Mouse (Mus musculus) layer of hippocampus, postnatal 25 days (tissue): ENCODE results near the gene Nell2. TPM values are rescaled to one million over a fixed set of nuclear protein-coding genes. Genes with fewer than 3 reads are reported as not detected.

ENCODE experiments used
- DNase-seq, 2 experiments: peaks; one replicate each; pipeline ENCODE4 v3.0.0; 2022; ENCODE audit warnings: mixed read lengths in 2 of 2, low spot score in 1 of 2; ENCODE audit errors: extremely low spot score in 1 of 2
- total RNA-seq, 2 experiments: library from RNA; stranded (reverse); gene quantifications; 2 replicates each; pipeline ENCODE4 v1.2.3; 2021

The Nell2 gene
- total RNA-seq, 2 experiments from 2014 or later, result 808 to 815 TPM

DNA sequence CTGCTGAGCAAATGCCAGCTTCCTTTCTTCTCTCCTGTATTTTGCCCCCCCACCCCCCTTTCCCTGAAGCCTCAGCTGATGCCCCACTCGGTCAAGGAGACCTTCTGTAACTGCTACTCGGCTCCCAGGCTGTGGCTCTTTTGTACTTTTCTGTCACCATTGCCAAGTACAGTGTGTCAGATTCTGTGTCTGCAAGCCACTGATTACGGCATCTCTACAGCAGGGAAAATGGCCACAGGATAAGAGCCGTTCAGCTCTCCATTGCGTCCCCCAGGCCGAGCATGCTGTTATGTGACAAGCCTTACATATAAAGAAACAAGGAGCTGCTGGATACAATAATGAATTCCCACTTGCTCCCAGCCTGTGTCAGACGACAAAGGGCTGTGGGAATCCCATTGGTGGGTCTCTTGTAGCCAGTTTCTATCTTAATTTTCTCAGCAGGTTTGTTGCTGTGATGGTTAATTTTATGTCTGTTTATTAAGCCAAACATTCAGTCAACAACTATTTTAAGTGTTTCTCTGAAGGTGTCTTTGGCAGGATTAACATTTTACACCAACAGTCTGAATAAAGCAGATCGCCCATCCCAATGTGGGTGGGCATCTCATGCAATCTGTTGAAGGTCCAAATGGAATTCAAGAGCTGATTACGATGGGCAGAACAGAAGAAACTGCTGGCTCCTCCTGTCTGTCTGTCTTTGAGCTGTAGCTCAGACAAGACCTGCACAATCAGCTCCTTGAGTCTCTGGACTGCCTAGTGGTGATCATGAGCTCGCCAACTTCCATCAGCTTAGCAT, 391.1 kb downstream of the Nell2 start:
- DNase-seq, result no peak

- no peak for DNase-seq
These were observed 392.3 kb downstream of the Nell2 start for GRCm38 (mm10) chr15:95135926-95136609.

DNA sequence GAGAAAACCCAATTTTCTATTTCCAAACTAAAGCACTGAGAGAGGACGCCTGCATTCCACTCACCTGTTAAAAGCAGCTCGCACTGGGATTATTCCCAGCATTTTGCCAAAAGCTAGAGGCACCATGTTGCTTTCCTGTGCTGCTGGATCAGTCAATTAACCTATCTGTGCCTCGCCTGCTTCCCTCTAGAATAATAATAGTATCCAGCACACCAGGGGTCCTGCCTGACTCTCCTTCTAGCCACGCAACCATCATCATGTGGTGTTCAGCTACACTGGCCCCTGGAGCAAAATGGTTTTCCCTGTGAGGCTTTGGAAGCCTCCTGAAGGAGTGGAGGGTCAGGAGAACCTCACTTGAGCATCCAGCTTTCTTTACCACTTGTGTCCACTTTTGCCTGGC, 397.0 kb downstream of the Nell2 start:
- no peak for DNase-seq

DNA sequence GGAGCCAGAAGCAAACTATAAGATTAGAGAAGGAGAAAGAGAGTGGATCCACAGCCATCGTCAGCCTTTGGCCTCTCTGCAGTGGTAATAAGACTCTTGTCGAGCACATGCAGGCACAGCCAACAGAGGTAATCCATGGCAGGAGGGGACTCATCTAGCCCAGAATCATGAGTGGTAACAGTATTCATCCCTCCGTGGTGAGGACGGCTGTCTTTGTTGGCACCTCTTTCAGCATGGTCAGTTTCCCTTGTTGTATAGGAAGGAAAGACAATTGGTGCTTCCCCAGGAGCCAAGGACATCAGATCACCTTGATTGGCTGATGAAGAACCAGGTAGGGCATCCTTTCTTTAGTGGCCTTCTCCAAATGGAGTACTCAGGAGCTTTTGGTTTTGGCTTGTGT, 419.7 kb downstream of the Nell2 start:
- no peak for DNase-seq

DNA sequence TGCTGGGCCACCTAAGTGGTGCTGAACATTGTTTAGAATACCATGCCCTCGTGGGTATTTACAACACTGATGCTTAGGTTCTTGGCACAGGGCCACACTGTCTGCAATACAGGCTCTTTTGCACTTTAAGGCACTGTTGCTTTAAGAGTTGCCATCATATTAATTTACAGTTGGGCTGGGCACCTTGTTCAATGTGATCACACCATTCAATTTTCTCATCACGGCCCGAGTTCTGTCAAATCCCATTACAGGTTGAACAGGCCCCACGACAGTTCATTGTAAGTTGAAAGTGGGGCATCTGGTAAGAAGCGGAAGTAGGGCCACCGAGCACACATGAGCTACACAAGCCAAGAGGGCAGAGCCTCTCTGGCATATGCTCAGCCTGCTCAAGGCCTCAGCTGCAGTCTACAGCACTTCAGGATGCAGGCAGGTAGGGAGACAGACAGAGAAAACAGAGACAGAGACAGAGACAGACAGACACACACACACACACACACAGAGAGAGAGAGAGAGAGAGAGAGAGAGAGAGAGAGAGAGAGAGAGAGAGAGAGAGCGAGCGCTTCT, 421.0 kb downstream of the Nell2 start:
- no peak for DNase-seq

GRCm38 (mm10) chr15:95101522-95101921, 426.8 kb downstream of the Nell2 start:
- DNase-seq, result no peak

DNA sequence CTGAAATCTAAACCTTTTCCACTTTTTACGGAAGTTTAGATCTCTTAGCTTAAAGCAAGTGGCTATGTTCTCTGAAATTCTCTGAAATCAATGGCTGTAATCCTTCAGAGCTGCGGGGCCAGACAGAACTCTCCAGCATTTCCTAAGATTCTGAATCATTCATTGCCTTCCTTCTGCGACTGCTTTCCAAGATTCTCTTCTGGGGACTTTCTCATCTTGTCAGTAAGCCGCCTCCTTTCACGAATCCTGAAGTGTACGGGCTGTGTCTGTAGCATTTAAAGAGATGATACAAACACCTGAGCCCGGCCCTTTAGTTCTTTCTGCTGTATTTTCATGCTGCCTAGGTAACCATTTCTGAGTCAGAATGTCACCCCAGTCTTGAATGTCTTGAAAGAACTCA, 428.2 kb downstream of the Nell2 start:
- DNase-seq, result no peak

- DNase-seq, result no peak
These were observed 442.4 kb downstream of the Nell2 start for GRCm38 (mm10) chr15:95085962-95086361.

DNA sequence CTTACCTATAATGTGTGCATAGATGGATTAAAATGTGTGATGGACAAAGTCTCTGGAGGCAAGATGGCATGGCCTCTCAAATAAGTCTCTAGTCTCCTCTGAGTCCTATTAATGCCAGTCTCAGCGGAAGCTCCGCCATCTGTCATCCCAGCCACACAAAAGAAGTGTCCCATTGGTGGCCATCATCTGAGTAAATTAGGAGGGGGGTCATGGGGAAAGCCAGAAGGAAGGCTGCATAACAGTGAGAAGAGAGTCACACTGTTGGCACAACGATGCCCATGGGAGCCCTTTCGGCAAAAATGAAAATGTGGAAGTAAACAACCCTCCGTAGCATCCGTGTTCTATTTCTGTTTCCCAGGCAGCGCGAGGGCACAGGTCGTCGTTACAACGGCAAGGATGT, 446.7 kb downstream of the Nell2 start:
- no peak for DNase-seq

DNA sequence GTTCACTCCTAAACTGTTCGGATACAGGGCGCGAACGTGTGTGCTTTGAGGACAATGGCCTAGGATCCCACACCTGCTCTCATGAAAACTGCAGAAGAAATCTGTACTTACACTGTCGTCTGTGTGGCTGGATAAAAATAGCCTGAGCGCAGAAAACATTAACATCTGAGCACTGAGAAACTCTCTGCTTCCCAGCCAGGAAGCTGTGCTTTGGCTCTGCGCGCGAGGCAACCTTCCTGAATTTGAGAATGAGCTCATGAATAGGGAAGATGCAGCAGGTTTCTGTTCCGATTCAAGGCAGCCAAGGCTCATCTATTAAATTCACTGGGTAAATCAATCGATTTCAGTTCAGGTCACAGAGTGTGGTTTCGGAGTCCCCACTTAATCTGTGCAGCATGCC, 453.0 kb downstream of the Nell2 start:
- no peak for DNase-seq

DNA sequence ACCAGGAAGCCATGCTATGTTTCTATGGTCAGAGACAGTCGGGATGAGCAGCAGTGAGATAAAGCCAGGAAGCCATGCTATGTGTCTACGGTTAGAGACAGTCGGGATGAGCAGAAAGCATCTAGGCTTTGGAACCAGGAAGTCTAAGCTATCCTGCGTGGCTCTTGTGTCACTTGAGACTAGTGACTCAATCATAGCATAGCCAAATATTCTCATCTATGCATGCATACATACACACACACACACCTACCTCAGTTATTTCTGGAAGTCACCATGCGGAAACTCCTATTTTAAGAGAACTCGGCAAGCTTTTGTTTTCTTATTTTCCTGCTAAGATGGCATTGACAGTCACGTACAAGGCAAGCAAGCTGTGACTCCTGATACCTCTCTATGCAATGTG, 457.5 kb downstream of the Nell2 start:
- no peak for DNase-seq

- DNase-seq, result no peak
These were observed 459.6 kb downstream of the Nell2 start for GRCm38 (mm10) chr15:95068799-95069198.

- DNase-seq, result no peak
These were observed 460.3 kb downstream of the Nell2 start for GRCm38 (mm10) chr15:95068023-95068422.

- no peak for DNase-seq
These were observed 473.2 kb downstream of the Nell2 start for GRCm38 (mm10) chr15:95055081-95055650.

- DNase-seq, result no peak
These were observed 479.1 kb downstream of the Nell2 start for GRCm38 (mm10) chr15:95049171-95049729.

DNA sequence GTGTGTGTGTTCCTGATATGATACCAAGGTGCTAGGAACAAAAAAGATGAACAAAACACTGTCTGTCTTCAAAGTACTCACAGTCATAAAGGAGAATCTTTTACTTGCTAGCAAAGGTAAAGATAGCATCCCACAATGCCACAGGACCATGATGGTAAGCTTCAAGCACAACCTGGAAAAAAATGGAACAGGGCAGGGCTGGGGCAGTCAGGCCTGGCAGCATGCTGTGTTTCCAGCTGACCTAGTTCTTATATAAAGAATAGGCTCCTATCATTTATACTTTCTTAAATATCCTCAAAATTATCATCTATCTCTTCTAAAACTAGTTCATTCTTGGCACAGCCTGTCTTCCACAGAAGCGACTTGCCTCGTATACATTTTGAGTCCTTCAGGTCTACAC, 480.9 kb downstream of the Nell2 start:
- no peak for DNase-seq

DNA sequence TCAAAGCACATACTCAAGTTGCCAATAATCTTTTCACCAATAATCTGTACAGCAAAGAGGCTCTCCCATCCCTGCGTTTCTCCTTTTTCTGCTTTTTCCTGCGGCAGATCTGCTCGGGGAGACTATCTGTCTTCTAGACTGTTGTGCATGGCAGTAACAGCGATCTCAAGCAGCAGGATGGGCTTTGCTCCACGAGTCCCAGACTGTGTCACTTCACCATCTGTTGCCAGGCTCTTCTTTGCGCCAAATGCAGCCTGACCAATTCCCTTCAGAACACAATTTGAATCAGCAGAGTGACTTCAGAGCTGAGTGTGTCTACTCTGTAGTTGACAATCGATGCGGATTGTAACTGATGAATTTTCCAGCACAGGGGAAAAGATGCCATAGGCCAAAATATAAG, 484.3 kb downstream of the Nell2 start:
- DNase-seq, result no peak

DNA sequence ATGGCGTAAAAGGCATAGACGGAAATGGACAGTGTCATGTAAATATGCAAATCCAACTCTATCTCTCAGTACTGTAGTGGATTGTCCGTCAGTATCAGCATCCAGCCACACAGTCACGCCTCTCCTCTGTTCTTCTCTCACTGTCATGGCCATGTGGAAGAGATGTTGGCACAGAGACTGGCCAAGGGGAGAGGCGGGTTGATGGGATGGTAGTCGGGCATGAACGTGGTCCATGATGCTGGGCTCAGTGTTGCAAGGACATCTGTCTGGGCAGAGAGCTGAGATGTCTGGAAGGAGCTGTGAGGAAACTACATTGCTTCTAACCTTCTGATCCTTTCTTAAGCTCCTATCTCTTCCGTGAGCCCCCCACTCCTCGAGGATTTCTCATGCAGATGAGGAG, 485.9 kb downstream of the Nell2 start:
- DNase-seq, result no peak

DNA sequence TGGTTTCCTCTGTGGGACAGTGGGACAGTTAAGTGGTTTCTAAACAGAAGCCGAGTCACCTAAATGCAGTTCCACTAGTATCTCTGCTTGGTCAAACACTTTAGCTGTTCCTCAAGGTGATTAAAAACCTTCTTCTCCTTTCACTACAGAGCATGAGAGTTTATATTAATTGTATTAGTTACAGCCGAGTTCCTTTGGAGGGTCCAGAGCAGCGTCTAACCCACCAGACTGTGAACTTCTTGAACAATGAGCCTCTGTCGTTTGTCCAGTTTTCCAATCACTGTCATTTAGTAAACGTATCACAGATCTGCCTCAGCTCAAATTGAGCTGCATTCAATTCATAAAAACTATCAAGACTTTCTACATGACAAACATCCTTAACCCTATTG, 498.9 kb downstream of the Nell2 start:
- DNase-seq, result no peak

DNA sequence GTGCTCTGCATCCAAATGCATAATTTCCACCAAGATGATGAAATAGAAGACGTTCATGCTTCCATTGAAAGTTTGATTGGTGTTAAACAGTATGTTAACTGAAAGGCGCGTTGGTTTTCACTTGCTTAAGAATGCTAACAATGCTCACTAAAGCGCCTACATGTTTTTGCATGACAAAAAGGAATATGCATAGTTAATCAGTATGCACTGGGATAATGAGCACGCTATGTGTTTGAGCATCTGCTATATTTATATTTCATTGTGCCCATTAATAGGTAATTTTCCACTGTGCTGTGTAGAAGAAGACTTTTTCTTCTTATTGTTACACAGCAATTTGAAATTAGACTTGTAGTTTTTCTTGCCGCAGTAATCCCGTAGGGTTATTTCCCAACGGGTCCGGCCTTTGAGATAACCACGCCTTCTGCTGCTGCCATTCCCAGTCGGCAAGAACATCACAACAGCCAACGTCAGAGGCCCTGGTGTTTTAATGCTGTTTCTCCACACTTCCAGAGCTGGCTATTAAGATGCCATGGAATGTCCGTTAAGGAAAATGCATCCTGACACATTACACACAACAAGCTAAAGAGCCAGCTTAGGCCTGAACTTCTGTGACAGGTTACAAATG, 499.4 kb downstream of the Nell2 start:
- no peak for DNase-seq
